Mouse (Mus musculus): ENCODE results near the gene Skiv2l.

GRCm38 (mm10) chr17:34860514-34860913, 10.5 kb upstream of the Skiv2l start:
- no peak for TF ChIP-seq POLR2A (IDR thresholded peaks at IDR 0.05; ENCODE audit: low read depth, low read length)
- TF ChIP-seq CTCF (conservative IDR thresholded peaks at IDR 0.05; ENCODE audit: insufficient read depth, insufficient read length, low read depth, low read length): no peak

Data from kidney, adult 2 months (tissue).